In the genomic region with DNA sequence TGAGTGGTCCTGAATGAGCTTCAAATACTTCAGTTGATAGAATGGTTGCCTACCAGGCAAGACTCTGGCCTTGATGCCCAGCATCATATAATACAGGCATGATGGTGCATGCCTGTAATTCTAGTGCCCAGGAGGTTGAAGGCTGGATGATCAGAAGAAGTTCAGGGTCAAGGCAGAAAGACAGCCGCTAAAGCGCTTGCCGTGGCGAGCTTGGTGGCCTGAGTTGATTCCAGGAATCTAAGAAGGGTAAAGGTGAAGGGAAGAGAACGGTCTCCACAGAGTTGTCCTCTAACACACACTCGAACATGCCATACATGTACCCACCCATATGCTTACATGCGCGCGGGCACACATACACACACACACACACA, we compare ENCODE assay signal across 30 mouse cellular contexts. TPM values are rescaled to one million over a fixed set of nuclear protein-coding genes. Genes with fewer than 3 reads are reported as not detected.
DNase-seq lines count a peak whose midpoint lies in the region; ATAC-seq and TF ChIP-seq lines count a peak whose summit lies in the region.
"Had no signal": no experiment of that assay in that cellular context is flagged by ENCODE, and none has a peak within 500 bp of the region (broad histone marks: within the 10 kb centered on the region; RNA-seq: fewer than 3 reads in every experiment).

No protein-coding gene starts in this region.

- intact Hi-C loops in gastrocnemius, adult 2 months (cut with DNase I), result no loop called here

- 84% methylated on average over 9 of the region's 9 CpGs for WGBS in heart, embryonic 13.5 days
- WGBS in kidney, embryonic 16.5 days, result 86% methylated on average over 9 of the region's 9 CpGs

- peaks cover 74% of the 10 kb centered on the region for H3K36me3 ChIP-seq in heart, embryonic 13.5 days
- peaks cover 62% of the 10 kb centered on the region for H3K36me3 ChIP-seq in kidney, embryonic 16.5 days (ENCODE audit: insufficient read depth, low read length)

- no peak overlapping the region for H3K4me2 ChIP-seq in heart, embryonic 13.5 days
- no peak overlapping the region for H3K4me2 ChIP-seq in kidney, embryonic 16.5 days (replicated peaks; ENCODE audit: low read depth, low read length)
- H3K4me2 ChIP-seq: embryonic facial prominence, embryonic 13.5 days; forebrain, embryonic 12.5 days; forebrain, embryonic 15.5 days; hindbrain, embryonic 13.5 days; intestine, embryonic 15.5 days had no signal

- DNase-seq in adrenal gland, adult (ENCODE audit: inconsistent age in 2 of 2, low spot score in 1 of 2), result peak; percentile 54 to 84
- DNase-seq in adrenal gland, postnatal 36 days, result no peak
- no peak for DNase-seq in gastrocnemius, adult 2 months
- DNase-seq in gastrocnemius, adult 8-10 months (ENCODE audit: low spot score in 2 of 2), result no peak
- no peak for DNase-seq in heart, adult 18-20 months
- DNase-seq in kidney, adult 8-10 months, result no peak
- DNase-seq: cerebellum, adult 11-12 months; cerebellum, postnatal 10 days; cerebellum, postnatal 36 days; embryo, embryonic 11 days; gastrocnemius, postnatal 14 days; heart, adult 11 months; heart, postnatal 36 days; kidney, adult 11 months; kidney, adult 9 months had no signal

- H3K9ac ChIP-seq in heart, embryonic 13.5 days, result no peak overlapping the region
- H3K9ac ChIP-seq in kidney, embryonic 16.5 days (replicated peaks; ENCODE audit: low read length), result 0 out of 2 replicates have a peak overlapping the region, but pooled peaks have one; percentile 20
- H3K9ac ChIP-seq: embryonic facial prominence, embryonic 13.5 days; forebrain, embryonic 15.5 days; hindbrain, embryonic 13.5 days; intestine, embryonic 15.5 days had no signal

- H3K4me1 ChIP-seq in heart, embryonic 13.5 days, result peaks cover 52% of the 10 kb centered on the region
- H3K4me1 ChIP-seq in kidney, embryonic 16.5 days (ENCODE audit: insufficient read depth, low read length), result peaks cover 40% of the 10 kb centered on the region

- no peaks in the 10 kb centered on the region for H3K27me3 ChIP-seq in heart, embryonic 13.5 days (replicated peaks)
- no peaks in the 10 kb centered on the region for H3K27me3 ChIP-seq in kidney, embryonic 16.5 days (ENCODE audit: insufficient read depth, low read length)
- H3K27me3 ChIP-seq: embryonic facial prominence, embryonic 13.5 days; forebrain, embryonic 12.5 days; forebrain, embryonic 15.5 days; hindbrain, embryonic 13.5 days; intestine, embryonic 15.5 days had no signal

- no peak overlapping the region for H3K4me3 ChIP-seq in gastrocnemius, adult 2 months
- H3K4me3 ChIP-seq in heart, embryonic 13.5 days, result no peak overlapping the region
- no peak overlapping the region for H3K4me3 ChIP-seq in kidney, embryonic 16.5 days (ENCODE audit: low read length)
- H3K4me3 ChIP-seq: embryonic facial prominence, embryonic 10.5 days; embryonic facial prominence, embryonic 13.5 days; erythroblast, embryonic 14.5 days; forebrain, embryonic 12.5 days; forebrain, embryonic 15.5 days; hindbrain, embryonic 10.5 days; hindbrain, embryonic 13.5 days; intestine, embryonic 15.5 days had no signal

- H3K9me3 ChIP-seq in heart, embryonic 13.5 days, result no peaks in the 10 kb centered on the region
- H3K9me3 ChIP-seq in kidney, embryonic 16.5 days (ENCODE audit: low read length), result no peaks in the 10 kb centered on the region
- H3K9me3 ChIP-seq: embryonic facial prominence, embryonic 10.5 days; embryonic facial prominence, embryonic 13.5 days; forebrain, embryonic 12.5 days; forebrain, embryonic 15.5 days; hindbrain, embryonic 10.5 days; hindbrain, embryonic 13.5 days; intestine, embryonic 15.5 days had no signal

- peak overlapping the region; percentile 99 for H3K27ac ChIP-seq in gastrocnemius, adult 2 months
- peak overlapping the region; percentile 62 for H3K27ac ChIP-seq in heart, embryonic 13.5 days (replicated peaks)
- no peak overlapping the region for H3K27ac ChIP-seq in kidney, embryonic 16.5 days (ENCODE audit: low read length)
- H3K27ac ChIP-seq: embryonic facial prominence, embryonic 10.5 days; embryonic facial prominence, embryonic 13.5 days; forebrain, embryonic 12.5 days; forebrain, embryonic 15.5 days; hindbrain, embryonic 13.5 days; intestine, embryonic 15.5 days had no signal

- TF ChIP-seq CTCF in gastrocnemius, adult 2 months (IDR thresholded peaks at IDR 0.05), result no peak

- no peak for ATAC-seq in heart, embryonic 13.5 days (ENCODE audit: extremely low read depth, insufficient number of reproducible peaks, low FRiP score, low TSS enrichment)
- ATAC-seq in kidney, embryonic 16.5 days (ENCODE audit: low FRiP score, low TSS enrichment), result no peak
- ATAC-seq: activated CD4-positive, CD25-positive, alpha-beta regulatory T cell, adult 4 months; forebrain, embryonic 15.5 days; hindbrain, embryonic 16.5 days; intestine, embryonic 15.5 days had no signal

RNA-seq across cellular contexts. Expression of a gene that starts 38.2 kb away (rescaled TPM):
- 100 to 1,000 TPM; 127 to 173 TPM for total RNA-seq in adrenal gland, postnatal 36 days (2021)
- 10 to 100 TPM; 71.8 to 76.8 TPM for total RNA-seq in gastrocnemius, adult 2 months (2021)
- total RNA-seq in gastrocnemius, adult 8-10 months (2022), result 100 to 1,000 TPM in 1 of 4 experiments, 10 to 100 TPM in 3; 84.7 to 103 (median 92.1) TPM
- polyA plus RNA-seq in heart, embryonic 13.5 days (2015; fragmentation: Nextera tagmentation; extraction: Ambion mirVana), result 237 and 238 TPM in 2 replicates
- total RNA-seq in heart, adult 18-20 months (2021), result 10 to 100 TPM; 62.5 to 70.0 TPM
- 521 and 528 TPM in 2 replicates for polyA plus RNA-seq in kidney, embryonic 16.5 days (2015; fragmentation: Nextera tagmentation; extraction: Ambion mirVana)

RNA-seq across cellular contexts. Expression of a gene that starts 42.6 kb away (rescaled TPM):
- 100 to 1,000 TPM; 111 to 142 TPM for total RNA-seq in adrenal gland, postnatal 36 days (2021)
- total RNA-seq in gastrocnemius, adult 2 months (2021), result 10 to 100 TPM; 33.2 to 36.6 TPM
- 10 to 100 TPM; 38.3 to 69.6 (median 41.9) TPM for total RNA-seq in gastrocnemius, adult 8-10 months (2022)
- 45.8 and 46.8 TPM in 2 replicates for polyA plus RNA-seq in heart, embryonic 13.5 days (2015; fragmentation: Nextera tagmentation; extraction: Ambion mirVana)
- 10 to 100 TPM; 25.5 to 30.2 TPM for total RNA-seq in heart, adult 18-20 months (2021)
- 67.3 and 78.4 TPM in 2 replicates for polyA plus RNA-seq in kidney, embryonic 16.5 days (2015; fragmentation: Nextera tagmentation; extraction: Ambion mirVana)

RNA-seq across cellular contexts. Expression of a gene that starts 51.6 kb away (rescaled TPM):
- under 1 TPM; 0.30 to 0.36 TPM for total RNA-seq in adrenal gland, postnatal 36 days (2021)
- total RNA-seq in gastrocnemius, adult 2 months (2021), result not detected
- total RNA-seq in gastrocnemius, adult 8-10 months (2022), result not detected
- not detected in 2 replicates for polyA plus RNA-seq in heart, embryonic 13.5 days (2015; fragmentation: Nextera tagmentation; extraction: Ambion mirVana)
- total RNA-seq in heart, adult 18-20 months (2021), result not detected
- polyA plus RNA-seq in kidney, embryonic 16.5 days (2015; fragmentation: Nextera tagmentation; extraction: Ambion mirVana), result not detected in 2 replicates
- total RNA-seq: ES-E14; gastrocnemius, postnatal 4 days; heart, postnatal 36 days had no signal
- polyA plus RNA-seq: activated CD4-positive, CD25-positive, alpha-beta regulatory T cell, adult 4 months; embryonic facial prominence, embryonic 10.5 days; embryonic facial prominence, embryonic 13.5 days; erythroblast, embryonic 14.5 days; forebrain, embryonic 12.5 days; forebrain, embryonic 15.5 days; heart, postnatal 0 days; hindbrain, embryonic 10.5 days; hindbrain, embryonic 13.5 days had no signal

RNA-seq across cellular contexts. Expression of a gene that starts 55.3 kb away (rescaled TPM):
- total RNA-seq in adrenal gland, postnatal 36 days (2021), result 10 to 100 TPM; 41.5 to 47.4 TPM
- total RNA-seq in gastrocnemius, adult 2 months (2021), result 10 to 100 TPM; 20.6 to 22.3 TPM
- 10 to 100 TPM; 24.0 to 31.2 (median 28.1) TPM for total RNA-seq in gastrocnemius, adult 8-10 months (2022)
- polyA plus RNA-seq in heart, embryonic 13.5 days (2015; fragmentation: Nextera tagmentation; extraction: Ambion mirVana), result 37.3 and 42.9 TPM in 2 replicates
- total RNA-seq in heart, adult 18-20 months (2021), result 10 to 100 TPM; 15.7 to 19.1 TPM
- polyA plus RNA-seq in kidney, embryonic 16.5 days (2015; fragmentation: Nextera tagmentation; extraction: Ambion mirVana), result 55.0 and 59.9 TPM in 2 replicates

Comparison
In these comparisons a context has a peak if more than half of its experiments do, and no peak if none do; other contexts are left out.
1. DNase-seq: peak in adrenal gland, adult (2 of 2); none in adrenal gland, postnatal 36 days (0 of 2), gastrocnemius, adult 2 months (single experiment), gastrocnemius, adult 8-10 months (0 of 2), heart, adult 18-20 months (0 of 2) and kidney, adult 8-10 months (0 of 2).